Mouse (Mus musculus): Measurements from ENCODE around the gene Zbtb12.

DNA sequence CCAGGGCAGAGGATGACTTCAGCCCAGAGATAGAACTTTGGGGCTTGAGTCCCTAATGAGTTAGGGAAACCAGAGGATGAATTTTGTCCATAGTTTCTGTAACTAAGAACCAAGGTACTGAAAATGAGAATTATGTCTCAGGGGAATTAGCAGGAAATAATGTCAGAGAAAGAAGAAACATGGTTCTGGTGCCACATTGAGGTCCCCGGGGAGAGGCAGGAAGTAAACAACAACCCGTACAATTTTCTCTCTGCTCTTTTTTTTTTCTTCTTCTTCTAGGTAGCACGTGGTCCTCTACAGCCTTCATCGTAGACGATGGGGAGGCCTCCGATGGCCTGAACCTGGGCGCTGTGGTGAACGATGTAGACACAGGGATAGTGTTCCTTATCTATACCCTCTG, 53.0 kb downstream of the Zbtb12 start:
- TF ChIP-seq EP300 (IDR thresholded peaks at IDR 0.05; ENCODE audit: low read depth), result no peak
- TF ChIP-seq CTCF (IDR thresholded peaks at IDR 0.05; ENCODE audit: low read depth), result no peak

Measured in liver, embryonic 14.5 days (tissue).